Mouse (Mus musculus) lung, adult 2 months (tissue): ENCODE results near the gene Apoa5.

Experiments used
- CTCF ChIP-seq: fragments of 200-500 bp; IDR thresholded peaks from 2 replicates; pipeline ENCODE4 v1.5.1; 2011; ENCODE audit warnings: mild to moderate bottlenecking, low read length, control low read depth; ENCODE audit not compliant: insufficient read depth
- POLR2A ChIP-seq: fragments of 200-500 bp; IDR thresholded peaks from 2 replicates; pipeline ENCODE4 v1.6.1; 2011; ENCODE audit warnings: low read depth, mild to moderate bottlenecking, control low read depth, low read length, borderline replicate concordance; ENCODE audit errors: extremely low read depth

DNA sequence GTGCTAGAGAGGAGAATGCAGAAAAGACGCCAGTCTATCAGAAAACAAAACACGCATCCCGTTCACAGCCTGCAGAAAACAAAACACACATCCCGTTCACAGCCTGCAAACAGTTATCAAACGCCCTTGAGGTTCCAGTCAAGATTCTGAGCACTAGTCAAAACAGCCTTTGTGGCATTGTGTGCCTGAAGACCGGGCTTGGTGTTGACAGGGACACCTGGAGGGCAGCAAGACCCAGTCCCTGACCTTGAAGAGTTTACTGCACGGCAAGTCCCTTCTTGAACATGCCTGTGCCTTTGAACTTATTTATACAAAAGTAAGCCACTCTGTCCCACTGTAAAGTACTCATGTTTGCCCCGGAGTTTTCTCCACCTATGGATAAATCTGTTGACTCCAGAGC is 24.8 kb upstream of the Apoa5 start:
- TF ChIP-seq CTCF (no peak), POLR2A (no peak)
